Mouse (Mus musculus): Measurements from ENCODE around the gene Gm48551.

Gene Gm48551

DNA sequence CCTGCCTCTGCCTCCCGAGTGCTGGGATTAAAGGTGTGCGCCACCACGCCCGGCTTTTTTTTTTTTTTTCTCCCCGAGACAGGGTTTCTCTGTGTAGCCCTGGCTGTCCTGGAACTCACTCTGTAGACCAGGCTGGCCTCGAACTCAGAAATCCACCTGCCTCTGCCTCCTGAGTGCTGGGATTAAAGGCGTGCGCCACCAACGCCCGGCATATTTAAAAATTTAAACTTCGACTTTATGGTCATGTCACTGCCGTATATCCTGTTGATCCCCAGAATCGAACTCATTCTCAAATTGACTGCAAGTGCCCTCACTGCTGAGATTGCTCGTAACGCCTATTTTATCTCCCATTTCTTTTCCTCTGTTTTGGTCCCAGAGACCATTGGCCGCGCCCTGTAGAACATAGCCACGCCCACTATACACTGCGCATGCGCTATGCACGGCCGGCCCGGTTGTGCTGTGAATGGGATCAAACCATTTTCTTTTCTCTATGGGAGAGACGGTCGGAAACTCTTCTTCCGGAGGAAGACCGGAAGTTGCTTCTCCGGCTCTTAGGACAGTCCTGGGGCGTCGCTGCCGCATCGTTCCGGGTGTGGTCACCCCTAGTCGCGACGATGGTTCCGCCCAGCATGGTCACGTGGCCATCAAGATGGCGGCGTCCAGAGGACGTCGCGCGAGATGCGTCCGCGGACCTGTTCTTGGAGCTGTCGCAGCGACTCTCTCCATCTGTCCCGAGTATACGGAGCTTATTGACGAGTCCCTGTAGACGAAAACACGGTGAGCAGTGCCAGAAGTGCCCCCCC is at the start of gene Gm48551, which contains the start of gene Dohh:
Gene Gm48551, plus strand, starts transcription at position 665 of the 803 bp plus-strand sequence.
Gene Dohh, plus strand, starts transcription at position 627 of the 803 bp plus-strand sequence.
- peak; percentile 99 for DNase-seq

DNA sequence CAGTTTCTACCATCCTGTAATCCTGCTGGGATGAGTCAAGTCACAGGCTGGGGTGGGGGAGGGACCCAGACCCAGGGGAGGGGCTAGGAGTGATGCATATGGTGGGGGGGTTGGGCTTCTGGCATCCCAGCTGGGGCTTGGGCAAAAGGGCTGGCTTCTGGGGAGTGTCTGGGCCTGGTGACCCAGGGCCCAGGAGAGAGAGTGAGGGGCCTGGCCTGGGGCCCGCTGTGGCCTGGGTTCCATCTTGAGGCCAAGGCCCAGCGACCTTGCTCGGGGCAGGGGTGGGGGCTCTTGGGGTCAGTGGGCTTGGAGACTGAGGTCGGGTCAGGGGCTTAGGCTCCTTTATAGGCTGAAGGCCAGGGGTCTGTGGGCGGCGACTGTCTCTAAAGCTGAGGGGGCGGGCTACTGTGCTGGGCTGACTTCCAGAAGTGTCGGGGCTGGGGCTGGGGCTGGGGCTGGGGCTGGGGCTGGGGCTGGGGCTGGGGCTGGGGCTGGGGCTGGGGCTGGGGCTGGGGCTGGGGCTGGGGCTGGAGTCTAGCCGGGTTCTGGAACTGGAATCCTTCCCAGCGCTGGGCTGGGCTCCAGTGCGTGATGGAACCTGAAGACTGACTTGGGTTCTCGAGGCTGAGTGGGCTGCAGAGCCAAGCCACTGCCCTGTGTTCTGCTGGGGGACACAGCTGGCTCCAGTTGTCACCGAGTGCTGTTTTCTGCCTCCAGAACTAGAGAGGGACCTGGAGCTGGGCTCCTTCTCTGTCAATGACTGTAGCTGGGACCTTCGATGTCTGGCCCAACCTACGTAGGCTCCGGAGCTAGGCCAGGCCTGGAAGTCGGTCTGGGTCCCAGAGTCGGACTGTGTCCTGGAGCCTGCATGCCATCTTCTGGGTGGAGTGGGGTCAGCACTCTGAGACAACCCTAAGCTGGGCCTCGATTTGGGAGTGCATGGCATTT is 48.6 kb upstream of the Gm48551 start:
- no peak for DNase-seq

DNA sequence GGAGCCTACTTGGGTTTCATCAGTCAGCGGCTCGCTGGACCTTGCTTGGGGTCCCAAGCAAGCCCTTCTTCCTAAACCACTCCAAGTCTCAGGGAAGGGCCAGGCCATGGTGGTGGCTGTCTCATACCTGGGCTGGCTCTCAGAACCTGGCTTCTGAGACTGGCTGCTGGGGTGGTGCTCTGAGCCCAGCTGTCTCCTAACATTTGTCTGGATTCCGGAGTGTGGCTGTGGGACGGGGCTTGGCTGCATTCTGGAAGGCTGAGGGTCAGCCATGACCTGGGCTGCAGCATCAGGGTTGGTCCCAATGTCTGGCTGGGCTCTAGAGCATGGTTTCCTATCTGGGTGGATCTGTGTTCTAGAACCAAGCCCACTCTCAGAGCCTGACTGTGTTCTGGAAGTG is 47.7 kb upstream of the Gm48551 start:
- no peak for DNase-seq

DNA sequence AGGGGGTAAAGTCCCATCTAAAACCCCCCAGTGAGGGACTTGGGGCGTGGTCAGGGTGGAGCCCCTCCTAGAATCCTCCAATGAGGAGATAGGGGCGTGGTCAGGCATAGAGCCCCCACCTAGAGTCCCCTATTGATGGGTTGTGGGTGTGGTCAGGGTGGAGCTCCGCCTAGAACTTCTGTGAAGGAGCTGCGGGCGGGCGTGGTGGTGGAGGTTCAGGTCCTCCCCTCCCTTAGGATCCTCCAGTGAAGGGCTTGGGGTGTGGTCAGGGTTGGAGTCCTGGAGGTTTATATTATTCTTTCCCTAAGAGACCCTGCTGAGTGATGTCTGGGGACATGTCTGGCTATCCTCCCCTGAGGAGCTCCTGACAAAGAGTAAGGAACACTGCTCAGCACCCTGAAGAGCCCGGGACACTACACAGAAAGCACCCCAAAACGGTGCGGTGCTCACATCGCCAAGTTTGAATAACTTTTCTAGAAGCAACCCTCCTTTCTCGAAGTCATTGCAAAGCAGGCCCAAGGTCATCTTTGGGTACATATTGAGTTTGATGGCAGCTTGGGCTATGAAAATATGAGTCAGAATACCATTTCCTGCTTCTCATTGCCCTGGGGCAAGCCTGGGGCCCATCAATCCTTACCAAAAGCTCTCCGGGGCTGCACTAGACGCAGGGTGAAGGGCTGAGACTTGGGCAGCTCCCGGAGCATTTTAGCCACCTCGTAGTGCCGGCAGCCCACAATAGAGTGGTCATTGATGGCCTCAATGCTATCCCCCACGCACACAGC is 43.5 kb upstream of the Gm48551 start:
- no peak for DNase-seq

DNA sequence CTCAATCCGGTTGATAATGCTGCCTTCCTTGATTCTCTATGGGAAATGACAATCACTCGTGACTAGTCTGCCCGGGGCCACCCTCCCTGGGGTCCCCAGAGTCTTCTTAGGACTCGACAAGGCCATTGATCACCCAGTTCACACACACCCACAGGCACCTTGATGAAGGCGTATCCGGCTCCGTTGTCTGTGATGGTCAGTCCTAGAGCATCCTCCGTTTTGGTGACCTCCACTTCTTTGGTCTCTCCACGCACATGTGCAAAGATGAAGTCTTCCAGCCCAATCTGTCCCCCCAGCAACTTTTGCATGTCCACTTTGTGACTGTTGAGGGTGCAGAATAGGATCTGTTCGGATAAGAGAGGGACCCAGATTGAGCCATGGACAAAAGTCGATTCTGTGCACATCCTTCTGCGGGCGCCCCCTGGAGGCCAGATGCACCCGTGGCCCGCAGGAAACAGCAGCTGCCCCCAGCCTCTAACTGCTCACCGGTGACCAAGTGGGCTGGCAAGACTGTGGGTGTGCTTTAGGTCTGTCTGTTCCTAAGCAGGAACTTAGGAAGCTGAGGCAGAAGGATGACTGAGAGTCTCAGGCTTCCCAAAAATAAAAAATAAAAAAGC is 42.8 kb upstream of the Gm48551 start:
- peak; percentile 73 for DNase-seq

DNA sequence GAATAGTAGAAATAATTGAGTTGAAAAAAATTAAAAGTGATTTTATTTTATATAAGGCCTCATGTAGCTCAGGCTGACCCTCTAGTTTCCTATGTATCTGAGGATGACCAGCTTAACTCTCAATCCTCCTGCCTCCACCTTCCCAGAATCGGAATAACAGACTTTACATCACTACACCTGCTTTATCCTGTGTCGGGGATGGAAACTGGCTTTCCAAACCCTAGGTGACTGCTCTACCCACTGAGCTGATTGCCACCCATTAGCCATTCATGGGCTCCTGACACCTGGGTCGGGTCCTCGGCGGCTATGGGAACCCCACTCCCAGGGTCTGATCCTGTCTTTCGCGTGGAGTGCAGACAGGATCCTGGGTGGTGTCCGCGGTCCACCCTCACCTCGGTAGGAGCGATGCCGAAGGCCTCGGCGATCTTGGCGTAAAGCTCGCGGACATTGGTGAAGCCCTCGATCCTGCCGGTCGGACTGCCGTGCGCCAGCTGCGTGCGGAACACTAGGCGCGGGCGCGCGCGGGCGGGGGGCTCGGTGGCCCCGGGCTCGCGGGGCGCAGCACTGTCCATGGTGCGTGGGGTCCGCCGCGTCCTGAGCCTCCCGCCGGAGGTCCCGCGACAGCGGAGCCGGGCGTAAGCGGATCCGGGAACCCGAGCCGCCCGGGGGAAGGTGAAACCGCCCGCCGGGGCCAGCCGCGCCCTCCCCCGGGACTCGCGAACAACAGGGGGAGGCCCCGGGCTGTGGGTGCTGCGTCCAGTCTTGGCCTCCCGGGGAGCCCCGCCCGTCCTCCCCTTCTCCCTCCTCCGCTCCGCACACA is 41.4 kb upstream of the Gm48551 start, which contains the start of gene Gipc3:
Gene Gipc3, minus strand, starts transcription at position 581 of the 820 bp plus-strand sequence.
- no peak for DNase-seq

DNA sequence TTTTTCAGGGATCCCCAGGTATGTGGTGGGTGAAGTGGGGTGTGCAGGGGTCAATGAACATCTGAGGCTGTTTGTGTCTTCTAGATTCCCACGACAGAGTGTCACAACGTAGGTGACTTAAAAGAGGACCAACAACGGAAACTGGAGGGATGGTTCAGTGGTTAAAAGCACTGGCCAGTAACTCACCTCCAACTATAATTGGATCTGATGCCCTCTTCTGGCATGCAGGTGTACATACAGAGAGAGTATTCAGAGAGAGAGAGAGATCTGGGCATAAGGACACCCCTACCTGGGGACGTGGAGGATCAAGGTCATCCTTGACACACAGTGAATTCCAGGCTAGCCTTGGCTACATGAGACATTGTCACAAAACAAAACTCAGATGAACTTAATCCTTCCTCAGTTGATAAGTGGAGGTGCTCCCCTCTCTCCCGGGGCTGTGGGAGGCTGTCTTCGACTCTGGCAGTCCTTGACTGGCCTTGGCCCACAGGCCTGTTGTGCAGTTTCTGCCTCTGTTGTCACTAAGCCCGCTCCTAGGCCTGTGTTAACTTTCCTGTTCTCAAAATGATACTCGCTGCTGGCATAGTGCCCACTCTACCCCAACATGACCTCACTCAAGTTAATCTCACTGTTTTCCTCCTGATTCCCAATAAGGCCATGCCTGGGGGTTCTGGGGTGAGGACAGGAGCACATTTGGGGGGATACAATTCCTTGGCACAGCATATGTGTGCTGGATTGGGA is 39.7 kb upstream of the Gm48551 start:
- DNase-seq: no peak

DNA sequence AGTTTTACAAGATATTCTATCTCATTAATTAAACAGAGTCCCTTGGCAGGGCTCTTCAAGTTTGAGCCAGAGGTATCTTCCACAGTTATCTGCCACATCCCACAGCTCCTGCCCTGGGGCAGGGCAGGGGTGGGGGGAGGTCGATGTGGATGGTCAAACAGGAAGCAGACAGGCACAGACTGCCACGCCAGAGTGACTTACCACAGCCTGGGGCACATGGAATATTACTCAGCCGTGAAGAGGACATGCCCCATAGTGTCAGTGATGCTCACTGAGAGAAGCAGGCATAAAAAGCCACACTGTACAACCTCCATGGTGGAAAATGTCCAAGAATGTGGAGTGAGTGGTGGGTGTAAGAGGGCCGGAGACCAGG is 39.1 kb upstream of the Gm48551 start:
- no peak for DNase-seq

DNA sequence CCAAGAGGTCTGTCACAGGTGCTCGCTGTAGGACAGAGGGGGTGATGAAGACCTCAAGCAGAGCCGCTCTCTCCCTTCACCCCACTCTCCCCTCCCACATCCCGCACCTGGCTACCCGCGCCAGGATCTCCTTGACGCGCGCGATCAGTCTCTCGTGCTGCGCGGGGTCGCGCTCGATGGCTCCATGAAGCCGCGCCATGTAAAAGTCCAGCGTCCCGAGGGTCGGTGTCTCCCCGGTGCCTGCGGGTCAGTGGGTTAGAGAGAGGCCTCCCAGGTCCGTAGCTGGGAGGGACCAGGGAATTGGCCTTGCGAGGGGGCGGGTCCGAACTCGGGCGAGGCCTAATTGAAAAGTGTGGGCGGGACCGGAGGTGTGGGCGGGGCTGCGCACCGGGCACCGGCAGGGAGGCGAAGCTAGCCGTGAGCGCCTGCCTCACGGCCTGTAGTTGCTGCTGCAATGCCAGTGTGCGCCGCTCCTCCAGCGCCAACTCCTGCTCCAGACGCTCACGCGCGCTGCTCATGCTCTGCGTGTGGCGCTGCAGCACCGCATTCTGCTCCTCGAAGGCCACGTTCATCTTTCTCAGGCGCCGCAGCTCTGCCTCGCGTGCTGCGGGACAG is 37.7 kb upstream of the Gm48551 start:
- peak; percentile 80 for DNase-seq

DNA sequence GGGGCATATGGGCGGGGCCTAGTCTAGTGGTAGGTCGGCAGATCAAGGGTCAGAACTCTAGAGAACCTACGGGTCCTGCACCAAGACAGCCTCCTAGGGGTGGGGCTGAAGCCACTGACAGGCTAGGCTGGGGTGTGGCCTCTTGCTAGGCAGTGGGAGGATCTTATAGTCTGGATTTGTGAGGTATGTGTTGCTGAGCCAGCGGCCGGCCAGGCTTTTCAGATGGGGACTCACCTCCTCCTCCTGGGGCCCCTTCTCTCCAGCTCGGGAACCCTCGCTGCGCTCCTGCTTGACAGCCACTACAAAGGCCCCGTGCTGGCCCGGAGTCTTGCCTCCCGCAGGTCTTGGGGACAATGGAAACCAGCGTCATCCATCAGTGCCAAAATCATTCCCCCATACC is 35.1 kb upstream of the Gm48551 start:
- peak; percentile 74 for DNase-seq

DNA sequence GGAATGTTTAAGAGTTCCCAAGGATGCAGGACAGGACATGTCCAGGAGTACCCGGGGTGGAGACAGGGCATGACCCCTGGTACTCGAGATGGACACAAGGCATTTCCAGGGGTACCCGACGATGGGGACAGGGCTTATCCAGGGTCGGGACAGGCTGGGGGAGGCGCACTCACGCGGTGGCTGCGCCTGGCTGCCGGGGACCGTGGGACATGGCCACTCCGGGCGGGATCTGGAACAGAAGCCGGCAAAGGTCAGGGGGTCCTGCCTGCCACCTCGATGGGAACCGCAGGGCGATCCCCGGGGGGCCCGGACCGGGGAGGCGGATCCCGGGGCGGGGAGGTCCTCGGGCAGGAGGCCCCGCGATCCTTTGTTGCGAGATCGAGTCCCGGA is 34.3 kb upstream of the Gm48551 start:
- no peak for DNase-seq

DNA sequence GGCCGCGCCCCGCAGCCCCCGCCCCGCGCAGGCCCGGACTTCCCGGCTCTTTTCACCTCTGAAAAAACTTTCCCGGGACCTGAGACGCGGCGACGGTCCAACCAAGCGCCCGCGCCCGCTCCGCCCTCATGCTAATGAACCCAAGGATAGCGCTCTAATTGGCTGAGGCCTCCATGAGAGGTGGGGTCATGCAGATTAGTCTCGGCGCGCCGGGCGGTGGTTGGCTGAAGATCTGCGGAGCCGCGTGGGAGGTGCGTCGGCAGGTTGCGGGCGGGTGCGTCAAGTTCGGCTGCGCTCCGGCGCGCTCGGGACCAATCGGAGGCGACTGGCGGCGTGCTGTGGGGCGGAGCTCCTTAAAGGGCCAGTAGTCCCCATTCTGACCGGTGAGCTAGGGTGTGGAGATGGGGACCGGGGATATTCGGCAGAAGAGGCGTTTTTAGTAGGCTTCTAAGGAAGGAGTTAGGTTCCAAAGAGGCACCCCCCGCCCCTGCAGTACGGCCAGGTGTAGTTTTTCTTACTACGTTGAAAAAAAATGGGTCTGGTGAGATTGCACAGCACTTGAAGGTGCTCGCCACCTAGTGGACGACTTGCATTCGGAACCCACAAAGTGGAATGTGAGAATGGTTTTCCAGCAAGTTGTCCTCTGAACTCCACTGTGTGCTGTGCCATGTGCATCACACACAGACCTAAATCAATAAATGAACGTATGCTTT is 33.8 kb upstream of the Gm48551 start, which contains the start of gene Hmg20b:
Gene Hmg20b, minus strand, starts transcription at position 130 of the 713 bp plus-strand sequence.
- peak; percentile 100 for DNase-seq

DNA sequence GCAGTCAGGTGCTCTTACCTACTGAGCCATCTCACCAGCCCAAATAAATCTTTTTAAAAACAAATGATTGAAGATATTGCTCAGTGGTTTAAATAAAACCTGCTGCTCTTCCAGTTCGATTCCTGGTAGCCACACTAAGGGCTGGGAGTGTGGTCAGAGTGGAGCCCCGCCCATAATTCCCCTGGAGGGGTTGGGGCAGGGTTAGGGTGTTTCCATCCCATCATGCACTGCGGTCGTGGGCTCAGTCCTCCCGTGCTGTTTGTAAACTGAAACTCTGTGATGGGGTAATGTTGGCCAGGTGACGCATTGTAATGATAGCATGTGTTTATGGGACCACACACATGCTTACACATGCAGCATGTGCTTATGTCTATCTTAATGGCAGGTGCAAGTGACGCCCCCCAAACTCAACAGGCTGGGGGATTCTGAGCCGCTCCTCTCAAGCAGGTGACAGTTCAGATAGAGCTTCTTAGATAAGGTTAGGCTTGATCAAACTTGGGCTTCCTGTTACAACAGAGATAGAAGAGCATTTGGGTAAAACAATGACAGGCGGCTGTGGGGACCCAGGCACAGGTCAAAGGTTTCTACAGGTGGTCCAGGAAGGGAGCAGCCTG is 32.5 kb upstream of the Gm48551 start:
- DNase-seq: no peak

DNA sequence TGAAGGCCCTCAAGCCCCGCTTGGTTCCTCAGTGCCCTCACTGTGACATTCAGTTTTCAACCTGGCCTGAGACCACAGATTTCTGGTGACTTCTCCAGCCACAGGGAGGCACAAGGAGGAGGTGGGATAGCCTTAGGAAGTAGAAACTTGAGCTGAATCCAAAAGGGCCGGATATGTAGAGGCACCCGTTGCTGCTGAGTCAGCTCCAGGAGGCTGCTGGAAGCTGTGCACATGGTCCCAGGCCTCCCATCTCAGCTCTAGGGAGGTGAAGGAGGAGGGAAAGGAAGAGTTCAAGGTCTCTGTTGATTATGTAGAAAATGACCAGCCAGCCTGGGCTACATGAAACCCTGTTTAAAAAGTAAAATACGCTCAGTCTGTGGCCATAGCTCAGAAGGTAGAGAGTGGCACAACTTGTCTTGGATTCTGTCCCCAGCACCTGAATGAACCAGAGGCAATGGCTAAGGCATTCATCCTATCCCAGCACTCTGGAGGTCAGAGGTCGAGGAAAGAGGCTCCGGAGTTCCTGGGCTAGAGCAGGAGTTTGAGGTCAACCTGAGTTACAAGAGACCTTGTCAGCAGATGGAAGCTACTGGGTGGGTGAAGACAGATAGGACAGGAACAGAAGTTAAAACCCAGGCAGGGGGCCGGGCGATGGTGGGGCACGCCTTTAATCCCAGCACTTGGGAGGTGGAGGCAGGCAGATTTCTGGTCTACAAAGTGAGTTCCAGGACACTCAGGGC is 29.4 kb upstream of the Gm48551 start:
- DNase-seq: no peak

DNA sequence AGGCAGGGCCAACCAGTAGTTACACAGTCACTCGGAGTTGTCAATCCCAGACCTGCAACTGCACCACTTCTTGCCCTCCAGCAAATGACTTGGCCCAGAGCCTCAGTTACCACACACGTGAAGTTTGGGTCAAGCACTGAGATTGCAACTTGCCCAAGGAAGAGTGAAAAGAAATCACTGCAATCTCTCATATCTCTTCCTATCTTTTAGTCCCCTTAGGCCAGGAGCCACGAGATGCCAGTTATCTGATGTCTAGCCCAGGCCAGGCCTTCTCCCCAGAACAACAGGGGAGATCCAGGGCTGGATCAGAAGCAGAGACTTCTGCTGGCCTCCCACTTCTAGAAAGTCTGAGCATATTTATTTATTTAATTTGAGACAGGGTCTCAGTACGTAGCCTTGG is 28.7 kb upstream of the Gm48551 start:
- no peak for DNase-seq

DNA sequence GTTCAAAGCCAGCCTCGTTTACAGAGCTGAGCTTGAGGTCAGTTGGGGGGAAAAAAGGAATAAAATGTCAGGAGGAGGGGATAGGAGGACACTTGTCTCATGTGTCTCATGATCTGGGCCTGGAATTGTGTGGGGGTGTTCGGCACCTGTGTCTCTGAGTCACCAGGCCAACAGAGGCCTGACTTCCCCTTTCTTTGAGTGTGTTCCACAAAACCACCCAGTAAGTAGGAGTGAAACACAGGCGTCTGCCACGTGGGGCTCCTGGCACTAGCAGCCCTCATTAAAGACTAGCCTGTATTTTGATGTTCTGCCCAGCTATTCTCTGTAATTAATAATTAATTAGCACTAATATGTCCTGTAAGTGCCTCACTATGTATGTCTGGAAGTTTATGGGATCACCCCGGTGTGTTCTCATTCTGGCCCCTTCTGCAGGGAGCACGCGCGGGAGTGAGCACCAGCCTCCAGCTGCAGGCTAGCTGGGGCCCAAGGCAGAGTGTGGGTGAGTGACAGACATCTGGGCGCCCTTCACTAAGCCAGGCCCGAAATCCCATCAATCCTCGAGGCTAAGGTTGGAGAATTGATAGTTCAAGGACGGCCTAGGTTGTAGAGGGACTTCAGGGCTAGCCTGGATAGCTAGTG is 27.8 kb upstream of the Gm48551 start:
- peak; percentile 63 for DNase-seq

DNA sequence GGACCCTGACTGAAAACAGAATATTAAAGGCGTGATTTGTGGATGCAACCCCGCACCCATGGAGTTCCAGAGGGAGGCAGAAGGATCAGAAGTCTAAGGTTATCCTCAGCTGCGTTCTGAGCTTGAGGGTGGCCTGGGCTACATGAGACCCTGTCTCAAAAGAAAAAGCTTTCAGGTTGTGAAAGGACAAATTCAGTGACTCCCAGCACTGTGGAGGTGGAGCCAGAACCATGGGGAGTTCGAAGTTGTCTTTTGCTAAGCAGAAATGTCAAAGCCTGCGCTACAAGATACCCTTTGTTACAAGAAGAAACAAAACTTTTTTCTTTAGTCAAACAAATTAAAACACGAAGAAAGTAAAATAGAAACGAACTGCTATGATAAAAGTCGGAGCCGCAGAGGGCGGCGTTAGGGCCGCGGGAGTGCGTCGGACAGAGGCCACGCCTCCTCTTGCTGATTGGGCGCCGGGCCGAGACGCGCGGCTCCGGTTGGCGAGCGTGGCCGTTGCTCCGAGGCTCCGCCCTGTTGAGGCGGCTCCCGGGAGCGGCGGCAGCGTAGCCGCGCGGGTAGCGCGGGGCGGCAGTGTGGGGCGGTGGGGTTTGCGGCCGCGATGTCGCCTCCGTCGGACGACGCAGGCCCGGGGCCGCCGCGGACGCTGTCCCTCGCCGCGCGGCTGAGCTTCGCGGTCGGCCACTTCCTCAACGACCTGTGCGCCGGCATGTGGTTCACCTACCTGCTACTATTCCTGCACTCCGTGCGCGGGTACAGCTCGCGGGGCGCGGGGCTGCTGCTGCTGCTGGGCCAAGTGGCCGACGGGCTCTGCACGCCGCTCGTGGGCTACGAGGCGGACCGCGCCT is 27.0 kb upstream of the Gm48551 start, which contains the start of gene Mfsd12:
Gene Mfsd12, plus strand, starts transcription at position 501 of the 854 bp plus-strand sequence.
- peak; percentile 89 for DNase-seq

Data from kidney, adult 9 months (tissue).